26 mouse cellular contexts compared by ENCODE assay signal in genomic region chr5:45844723-45845122, GRCm38 (mm10). TPM values are rescaled to one million over a fixed set of nuclear protein-coding genes. Genes with fewer than 3 reads are reported as not detected.
A peak's percentile ranks its signal among the peaks of the same experiment; 100 is the strongest.
DNase-seq lines count a peak whose midpoint lies in the region; ATAC-seq and TF ChIP-seq lines count a peak whose summit lies in the region.
"Had no signal": no experiment of that assay in that cellular context is flagged by ENCODE, and none has a peak within 500 bp of the region (broad histone marks: within the 10 kb centered on the region; RNA-seq: fewer than 3 reads in every experiment).

No protein-coding gene starts in this region.

- 0 out of 2 replicates have a peak, but pooled peaks cover 3% of the 10 kb centered on the region for H3K9me3 ChIP-seq in hindbrain, embryonic 14.5 days (ENCODE audit: control insufficient read depth, low read length)
- H3K9me3 ChIP-seq in hindbrain, embryonic 11.5 days (ENCODE audit: control insufficient read depth, low read length), result no peaks in the 10 kb centered on the region
- H3K9me3 ChIP-seq in liver, postnatal 0 days (ENCODE audit: low read length), result no peaks in the 10 kb centered on the region
- no peaks in the 10 kb centered on the region for H3K9me3 ChIP-seq in liver, embryonic 12.5 days (replicated peaks)
- no peaks in the 10 kb centered on the region for H3K9me3 ChIP-seq in MEL (replicated peaks; ENCODE audit: insufficient read depth, low read length)
- H3K9me3 ChIP-seq: forebrain, embryonic 13.5 days; hindbrain, embryonic 13.5 days had no signal

- peak; percentile 16 for DNase-seq in hindbrain, embryonic 14.5 days (ENCODE audit: low spot score)
- no peak for DNase-seq in hindbrain, embryonic 11.5 days (ENCODE audit: low spot score)
- DNase-seq in liver, postnatal 0 days, result no peak
- peak; percentile 72 for DNase-seq in MEL (ENCODE audit: low read depth, low spot score)
- DNase-seq in urinary bladder, postnatal 14 days (ENCODE audit: low spot score), result no peak
- DNase-seq in urinary bladder, adult 2 months (ENCODE audit: low spot score), result no peak
- DNase-seq: adrenal gland, postnatal 10 days; adrenal gland, postnatal 36 days; B cell, adult 2 months; cerebellum, adult 18-20 months; cerebellum, adult 9-10 months; cerebellum, postnatal 14 days; gastrocnemius, postnatal 10 days; gastrocnemius, postnatal 36 days; heart, adult 11 months had no signal

- H3K4me2 ChIP-seq in hindbrain, embryonic 14.5 days (replicated peaks), result no peak overlapping the region
- H3K4me2 ChIP-seq in hindbrain, embryonic 11.5 days (replicated peaks; ENCODE audit: low read depth, low read length), result no peak overlapping the region
- no peak overlapping the region for H3K4me2 ChIP-seq in liver, postnatal 0 days (ENCODE audit: low read depth, low read length)
- no peak overlapping the region for H3K4me2 ChIP-seq in liver, embryonic 12.5 days
- H3K4me2 ChIP-seq: forebrain, embryonic 13.5 days; heart, embryonic 11.5 days; hindbrain, embryonic 13.5 days had no signal

- H3K9ac ChIP-seq in hindbrain, embryonic 14.5 days, result no peak overlapping the region
- H3K9ac ChIP-seq in hindbrain, embryonic 11.5 days (ENCODE audit: low read depth, low read length), result no peak overlapping the region
- H3K9ac ChIP-seq in liver, postnatal 0 days (replicated peaks), result no peak overlapping the region
- H3K9ac ChIP-seq in liver, embryonic 12.5 days, result no peak overlapping the region
- H3K9ac ChIP-seq in MEL (ENCODE audit: control insufficient read depth, low read depth, low read length, poor library complexity, severe bottlenecking), result peak overlapping the region; percentile 9; the same call in 1 of the 2 replicates
- H3K9ac ChIP-seq: forebrain, embryonic 13.5 days; hindbrain, embryonic 13.5 days had no signal

- H3K4me1 ChIP-seq in hindbrain, embryonic 14.5 days (replicated peaks; ENCODE audit: control insufficient read depth, insufficient read depth, low read length), result no peaks in the 10 kb centered on the region
- no peaks in the 10 kb centered on the region for H3K4me1 ChIP-seq in hindbrain, embryonic 11.5 days (replicated peaks; ENCODE audit: control insufficient read depth, insufficient read depth, low read length)
- no peaks in the 10 kb centered on the region for H3K4me1 ChIP-seq in liver, postnatal 0 days (ENCODE audit: insufficient read depth)
- H3K4me1 ChIP-seq in liver, embryonic 12.5 days, result no peaks in the 10 kb centered on the region
- peaks cover 2 to 45% of the 10 kb centered on the region in 2 experiments; a peak in 2 of 4 replicates for H3K4me1 ChIP-seq in MEL (ENCODE audit: control insufficient read depth in 1 of 2, insufficient read depth in 2 of 2, low read length in 2 of 2)
- H3K4me1 ChIP-seq: forebrain, embryonic 10.5 days; forebrain, embryonic 13.5 days; hindbrain, embryonic 13.5 days had no signal

- H3K36me3 ChIP-seq in hindbrain, embryonic 14.5 days (replicated peaks; ENCODE audit: control insufficient read depth, insufficient read depth), result no peaks in the 10 kb centered on the region
- no peaks in the 10 kb centered on the region for H3K36me3 ChIP-seq in hindbrain, embryonic 11.5 days (ENCODE audit: control insufficient read depth, insufficient read depth, low read length)
- no peaks in the 10 kb centered on the region for H3K36me3 ChIP-seq in liver, postnatal 0 days (replicated peaks; ENCODE audit: insufficient read depth, low read length)
- H3K36me3 ChIP-seq in liver, embryonic 12.5 days, result no peaks in the 10 kb centered on the region
- peaks cover 2 to 31% of the 10 kb centered on the region in 2 experiments; a peak in 3 of 4 replicates for H3K36me3 ChIP-seq in MEL (ENCODE audit: control insufficient read depth in 1 of 2, insufficient read depth in 2 of 2, low read length in 2 of 2)
- H3K36me3 ChIP-seq: hindbrain, embryonic 13.5 days had no signal

- no peaks in the 10 kb centered on the region for H3K27me3 ChIP-seq in hindbrain, embryonic 14.5 days (ENCODE audit: control insufficient read depth, insufficient read depth, low read length)
- no peaks in the 10 kb centered on the region for H3K27me3 ChIP-seq in hindbrain, embryonic 11.5 days (ENCODE audit: control insufficient read depth, insufficient read depth, low read length)
- no peaks in the 10 kb centered on the region for H3K27me3 ChIP-seq in liver, postnatal 0 days (ENCODE audit: insufficient read depth, low read length)
- H3K27me3 ChIP-seq in liver, embryonic 12.5 days (replicated peaks), result no peaks in the 10 kb centered on the region
- no peaks in the 10 kb centered on the region for H3K27me3 ChIP-seq in MEL (ENCODE audit: control insufficient read depth in 1 of 2, insufficient read depth in 2 of 2, low read length in 2 of 2)
- H3K27me3 ChIP-seq: CH12.LX; forebrain, embryonic 13.5 days; hindbrain, embryonic 13.5 days had no signal

- TF ChIP-seq CTCF in liver, postnatal 0 days (IDR thresholded peaks at IDR 0.05; ENCODE audit: low read depth), result no peak
- TF ChIP-seq CTCF in MEL (IDR thresholded peaks at IDR 0.05 in 2 of 3, conservative IDR thresholded peaks at IDR 0.05 in 1 of 3; ENCODE audit: control insufficient read depth in 1 of 3, insufficient read depth in 1 of 3, low read depth in 2 of 3, low read length in 3 of 3, poor library complexity in 1 of 3, severe bottlenecking in 1 of 3), result no peak

- H3K27ac ChIP-seq in hindbrain, embryonic 14.5 days, result no peak overlapping the region
- H3K27ac ChIP-seq in hindbrain, embryonic 11.5 days (ENCODE audit: low read depth, low read length), result no peak overlapping the region
- H3K27ac ChIP-seq in liver, postnatal 0 days (ENCODE audit: low read depth), result no peak overlapping the region
- no peak overlapping the region for H3K27ac ChIP-seq in liver, embryonic 12.5 days
- H3K27ac ChIP-seq in MEL (ENCODE audit: control insufficient read depth, low read depth, low read length), result peak overlapping the region; percentile 44; the same call in 1 of the 2 replicates
- H3K27ac ChIP-seq: forebrain, embryonic 10.5 days; forebrain, embryonic 13.5 days; hindbrain, embryonic 13.5 days; hindbrain, postnatal 0 days had no signal

- no peak overlapping the region for H3K4me3 ChIP-seq in hindbrain, embryonic 14.5 days (replicated peaks; ENCODE audit: low read length)
- no peak overlapping the region for H3K4me3 ChIP-seq in hindbrain, embryonic 11.5 days (ENCODE audit: low read depth, low read length)
- H3K4me3 ChIP-seq in liver, postnatal 0 days (ENCODE audit: low read depth, low read length), result no peak overlapping the region
- H3K4me3 ChIP-seq in liver, embryonic 12.5 days, result no peak overlapping the region
- H3K4me3 ChIP-seq in MEL (ENCODE audit: control insufficient read depth in 1 of 2, insufficient read depth in 1 of 2, low read depth in 2 of 2, low read length in 2 of 2), result peak overlapping the region in 1 of 2 experiments; percentile 7; a peak in 2 of 4 replicates
- H3K4me3 ChIP-seq: forebrain, embryonic 10.5 days; forebrain, embryonic 13.5 days; hindbrain, embryonic 13.5 days had no signal

- TF ChIP-seq RAD21 in MEL (IDR thresholded peaks at IDR 0.05; ENCODE audit: low read depth, low read length), result no peak

- TF ChIP-seq EP300 in liver, postnatal 0 days (IDR thresholded peaks at IDR 0.05; ENCODE audit: low read depth), result no peak
- TF ChIP-seq EP300 in MEL (IDR thresholded peaks at IDR 0.05; ENCODE audit: low read depth in 1 of 2, low read length in 2 of 2), result peak; percentile 58 to 60; a peak in 3 of 4 replicates

- no peak for ATAC-seq in hindbrain, embryonic 14.5 days (ENCODE audit: low FRiP score)
- no peak for ATAC-seq in hindbrain, embryonic 11.5 days (ENCODE audit: low FRiP score)
- ATAC-seq in liver, postnatal 0 days, result 0 out of 2 replicates have a peak, but pooled peaks have one; percentile 44
- no peak for ATAC-seq in liver, embryonic 12.5 days
- peak; percentile 68 for ATAC-seq in megakaryocyte, adult 5-6 weeks (ENCODE audit: poor library complexity, severe bottlenecking)
- ATAC-seq: activated CD4-positive, CD25-positive, alpha-beta regulatory T cell, adult 4 months; forebrain, embryonic 13.5 days; forebrain, embryonic 16.5 days; hindbrain, postnatal 0 days; inflammation-experienced regulatory T-cells, adult 6 months had no signal

- no peak for TF ChIP-seq POLR2A in MEL (IDR thresholded peaks at IDR 0.05; ENCODE audit: control insufficient read depth in 1 of 2, insufficient read depth in 1 of 2, low read depth in 1 of 2, low read length in 2 of 2, poor library complexity in 1 of 2)

- WGBS in hindbrain, embryonic 14.5 days, result 95% methylated on average over 6 of the region's 6 CpGs
- 98% methylated on average over 6 of the region's 6 CpGs for WGBS in hindbrain, embryonic 11.5 days
- WGBS in liver, postnatal 0 days (ENCODE audit: insufficient replicate concordance), result 74% methylated on average over 6 of the region's 6 CpGs
- 83% methylated on average over 6 of the region's 6 CpGs for WGBS in liver, embryonic 12.5 days (ENCODE audit: insufficient replicate concordance)

- peaks cover 32% of the 10 kb centered on the region for H3K79me2 ChIP-seq in MEL (ENCODE audit: control insufficient read depth, insufficient read depth, low read length, poor library complexity)

TF ChIP-seq in MEL, 35 proteins besides CTCF, POLR2A, EP300 and RAD21 (continues in another document):
- TF ChIP-seq ETS1 (IDR thresholded peaks at IDR 0.05; ENCODE audit: low read depth, low read length) (peak; percentile 67), MXI1 (IDR thresholded peaks at IDR 0.05; ENCODE audit: low read depth, low read length) (peak; percentile 55; the same call in 1 of the 2 replicates), POLR2AphosphoS2 (IDR thresholded peaks at IDR 0.05; ENCODE audit: low read length) (no peak), ZKSCAN1 (IDR thresholded peaks at IDR 0.05; ENCODE audit: low read depth, low read length) (no peak), GATA1 (IDR thresholded peaks at IDR 0.05; ENCODE audit: low read depth, low read length) (peak; percentile 60), TCF12 (IDR thresholded peaks at IDR 0.05; ENCODE audit: low read depth, low read length) (no peak), RCOR1 (IDR thresholded peaks at IDR 0.05; ENCODE audit: low read depth, low read length) (peak; percentile 34; the same call in 1 of the 2 replicates), ZNF384 (IDR thresholded peaks at IDR 0.05; ENCODE audit: low read depth, low read length) (peak; percentile 50), CHD2 (IDR thresholded peaks at IDR 0.05; ENCODE audit: low read length) (no peak)

RNA-seq across cellular contexts. Expression of gene Lcorl, which starts 12.7 kb away (rescaled TPM):
- 62.9 and 63.6 TPM in 2 replicates for polyA plus RNA-seq in hindbrain, embryonic 14.5 days (2014; fragmentation: Nextera tagmentation; extraction: Ambion mirVana)
- polyA plus RNA-seq in hindbrain, embryonic 11.5 days (2014; fragmentation: Nextera tagmentation; extraction: Ambion mirVana), result 42.3 and 45.0 TPM in 2 replicates
- polyA plus RNA-seq in liver, postnatal 0 days (2015; fragmentation: Nextera tagmentation; extraction: Ambion mirVana), result 5.5 and 8.5 TPM in 2 replicates
- 9.4 and 9.7 TPM in 2 replicates for polyA plus RNA-seq in liver, embryonic 12.5 days (2016; fragmentation: Nextera tagmentation; extraction: Ambion mirVana)
- total RNA-seq in MEL (2012; rRNA removed), result 10.6 and 11.6 TPM in 2 replicates
- polyA plus RNA-seq in MEL (2012; ENCODE audit: insufficient read depth in 1 of 2, insufficient read length in 2 of 2, low read depth in 1 of 2, low replicate concordance in 2 of 2, missing spikeins in 1 of 2), result 10 to 100 TPM in 1 of 2 experiments, not detected in 1; 10.1 TPM
- total RNA-seq in megakaryocyte, adult 5-6 weeks (2015), result 27.8 and 34.2 TPM in 2 replicates
- 25.5 and 32.1 TPM in 2 replicates for total RNA-seq in megakaryocyte, adult 5-6 weeks (2017)
- polyA plus RNA-seq in urinary bladder, adult 2 months (2012; rRNA removed), result 5.8 and 6.0 TPM in 2 replicates

Comparison
In these comparisons a context has a peak if more than half of its experiments do, and no peak if none do; other contexts are left out.
1. ATAC-seq: peak in liver, postnatal 0 days (single experiment) and megakaryocyte, adult 5-6 weeks (single experiment); none in hindbrain, embryonic 14.5 days (single experiment), hindbrain, embryonic 11.5 days (single experiment) and liver, embryonic 12.5 days (single experiment).
2. DNase-seq: peak in hindbrain, embryonic 14.5 days (single experiment) and MEL (single experiment); none in hindbrain, embryonic 11.5 days (single experiment), liver, postnatal 0 days (single experiment), urinary bladder, postnatal 14 days (single experiment) and urinary bladder, adult 2 months (single experiment).